Mouse (Mus musculus): ENCODE measurements around the gene Cnbd2. TPM values are rescaled to one million over a fixed set of nuclear protein-coding genes. Genes with fewer than 3 reads are reported as not detected.
A peak's percentile ranks its signal among the peaks of the same experiment; 100 is the strongest.

Cnbd2 gene
- 2.6 TPM in 2 replicates for polyA plus RNA-seq (2016; fragmentation: Nextera tagmentation; extraction: Ambion mirVana)

DNA sequence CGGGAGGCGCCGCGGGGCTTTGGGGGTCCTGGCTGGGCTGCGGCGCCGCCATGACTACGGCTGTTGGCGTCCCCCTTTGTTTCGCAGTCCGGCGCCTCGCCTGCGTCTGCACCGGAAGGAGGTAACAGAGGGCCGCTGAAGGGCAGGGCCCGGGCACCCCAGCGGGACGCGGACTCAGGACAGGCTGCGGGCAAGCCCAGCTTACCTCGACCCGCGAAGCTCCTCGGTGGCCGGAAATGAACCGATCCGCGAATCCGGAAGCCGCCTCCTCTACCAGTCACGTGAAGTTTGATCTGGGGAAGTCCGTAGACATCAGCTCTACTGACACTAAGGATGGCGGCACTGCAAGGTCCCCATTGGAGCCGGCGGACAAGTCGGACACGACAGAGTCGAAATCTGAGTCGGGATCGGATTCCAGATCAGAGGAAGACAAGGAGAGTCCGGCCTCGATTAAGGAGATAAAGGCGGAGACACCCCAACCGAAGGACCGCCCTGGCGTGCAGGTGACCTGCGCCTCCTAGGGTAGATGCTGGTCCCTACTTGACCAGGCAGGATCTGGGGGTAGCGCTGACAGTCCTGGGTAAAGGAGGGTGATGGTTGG, at the start of gene Cnbd2, which contains the start of gene Scand1:
Gene Cnbd2 (plus strand): TSS at position 3 of the 601 bp plus-strand sequence.
Gene Scand1 (minus strand): TSS at position 408 of the 601 bp plus-strand sequence.
- H3K27ac ChIP-seq: peak within 1 kb of the TSS; percentile 99
- peak; percentile 90 for DNase-seq (ENCODE audit: low spot score)
- H3K4me1 ChIP-seq: peaks cover 20% of the 10 kb centered on the region
- peaks cover 29% of the 10 kb centered on the region for H3K36me3 ChIP-seq
- H3K4me3 ChIP-seq: peak within 1 kb of the TSS; percentile 92
- H3K9me3 ChIP-seq (replicated peaks): no peaks in the 10 kb centered on the region
- 0% methylated on average over 49 of the region's 49 CpGs for WGBS
- H3K27me3 ChIP-seq (ENCODE audit: low read depth, poor library complexity, severe bottlenecking): no peaks in the 10 kb centered on the region

DNA sequence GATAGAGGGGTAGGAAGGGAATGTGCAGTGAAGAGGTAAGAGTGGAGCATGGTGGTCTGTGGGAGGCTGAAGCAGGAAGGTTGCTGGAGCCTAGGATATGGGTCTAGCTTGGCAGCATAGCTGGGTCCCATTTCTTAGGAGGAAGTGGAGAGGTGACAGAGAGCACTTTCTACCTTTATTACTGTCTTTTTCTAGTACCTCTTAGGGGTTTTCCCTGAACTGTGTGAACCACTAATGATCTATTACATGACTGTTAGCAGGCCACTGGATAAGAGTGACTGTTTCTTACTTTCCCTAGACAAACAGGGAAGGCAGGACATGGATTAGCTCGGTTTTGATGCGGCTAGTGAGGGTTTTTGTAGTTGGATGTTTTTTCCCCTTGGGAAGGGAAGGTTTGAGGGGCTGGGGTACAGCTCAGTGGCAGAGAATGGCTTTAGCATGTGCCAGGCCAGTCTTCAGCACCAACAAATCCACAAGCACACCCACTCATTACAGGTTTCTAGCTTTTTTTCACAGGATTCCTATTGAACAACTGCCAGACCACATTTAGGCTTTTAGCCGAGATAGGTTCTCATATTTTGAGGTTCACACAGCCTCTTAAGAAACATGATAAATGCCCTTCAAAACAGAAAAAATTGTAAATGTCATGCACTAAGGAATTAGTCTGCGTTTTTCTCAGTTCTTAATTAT, 48.8 kb upstream of the Cnbd2 start:
- H3K9me3 ChIP-seq (replicated peaks): no peaks in the 10 kb centered on the region
- WGBS: 94% methylated on average over 4 of the region's 4 CpGs
- H3K36me3 ChIP-seq: peaks cover 75% of the 10 kb centered on the region

DNA sequence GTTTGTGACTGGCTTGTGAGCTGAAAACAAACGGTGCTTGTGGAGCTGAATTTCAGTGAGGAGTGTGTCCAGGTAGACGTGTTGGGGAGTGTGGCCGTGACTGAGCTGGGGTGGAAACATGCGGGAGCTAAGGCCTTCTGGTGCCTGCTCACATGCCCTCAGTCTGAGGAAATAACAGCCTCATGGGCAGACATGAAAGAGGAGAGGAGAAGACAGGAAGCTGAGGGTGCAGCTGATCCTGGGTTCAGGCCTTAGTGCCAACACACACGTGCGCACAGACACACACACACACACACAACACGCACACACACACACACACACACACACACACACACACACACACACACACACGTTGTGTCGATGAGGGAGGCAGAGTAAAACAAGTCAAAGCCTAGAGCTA, 44.5 kb upstream of the Cnbd2 start:
- peaks cover 63% of the 10 kb centered on the region for H3K36me3 ChIP-seq
- DNase-seq (ENCODE audit: low spot score): no peak
- no peaks in the 10 kb centered on the region for H3K27me3 ChIP-seq (ENCODE audit: low read depth, poor library complexity, severe bottlenecking)
- no peaks in the 10 kb centered on the region for H3K9me3 ChIP-seq (replicated peaks)
- 96% methylated on average over 9 of the region's 9 CpGs for WGBS
- no peak overlapping the region for H3K27ac ChIP-seq
- H3K4me1 ChIP-seq: no peaks in the 10 kb centered on the region
- H3K4me3 ChIP-seq: no peak overlapping the region

More for the DNA sequence above, 48.8 kb upstream of the Cnbd2 start:
- Histone ChIP-seq H3K27ac (no peak overlapping the region), H3K27me3 (ENCODE audit: low read depth, poor library complexity, severe bottlenecking) (no peaks in the 10 kb centered on the region), H3K4me3 (no peak overlapping the region), H3K4me1 (no peaks in the 10 kb centered on the region)
- no peak for DNase-seq (ENCODE audit: low spot score)

DNA sequence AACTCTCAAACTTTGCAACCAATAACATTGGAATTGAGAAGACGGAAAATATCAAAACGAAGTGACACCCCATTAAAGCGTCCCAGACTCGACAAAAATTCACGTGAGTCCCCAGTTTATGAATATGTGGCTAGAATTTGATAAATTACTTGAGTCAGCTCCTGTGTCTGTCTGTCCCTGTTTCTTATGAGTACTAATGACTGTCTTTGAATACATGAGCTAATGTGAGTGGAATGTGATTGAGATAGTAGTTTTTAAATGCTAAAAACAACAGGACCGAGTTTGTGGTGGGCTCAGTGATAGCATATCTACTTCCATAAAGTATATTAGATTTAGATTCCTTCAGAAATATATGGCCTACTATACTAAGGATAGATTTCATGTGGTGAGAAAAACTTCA, 39.5 kb upstream of the Cnbd2 start:
- WGBS: 91% methylated on average over 6 of the region's 6 CpGs
- Histone ChIP-seq H3K27me3 (ENCODE audit: low read depth, poor library complexity, severe bottlenecking) (no peaks in the 10 kb centered on the region), H3K4me1 (no peaks in the 10 kb centered on the region), H3K9me3 (replicated peaks) (no peaks in the 10 kb centered on the region), H3K27ac (no peak overlapping the region), H3K36me3 (peaks cover 65% of the 10 kb centered on the region), H3K4me3 (no peak overlapping the region)
- DNase-seq (ENCODE audit: low spot score): no peak

DNA sequence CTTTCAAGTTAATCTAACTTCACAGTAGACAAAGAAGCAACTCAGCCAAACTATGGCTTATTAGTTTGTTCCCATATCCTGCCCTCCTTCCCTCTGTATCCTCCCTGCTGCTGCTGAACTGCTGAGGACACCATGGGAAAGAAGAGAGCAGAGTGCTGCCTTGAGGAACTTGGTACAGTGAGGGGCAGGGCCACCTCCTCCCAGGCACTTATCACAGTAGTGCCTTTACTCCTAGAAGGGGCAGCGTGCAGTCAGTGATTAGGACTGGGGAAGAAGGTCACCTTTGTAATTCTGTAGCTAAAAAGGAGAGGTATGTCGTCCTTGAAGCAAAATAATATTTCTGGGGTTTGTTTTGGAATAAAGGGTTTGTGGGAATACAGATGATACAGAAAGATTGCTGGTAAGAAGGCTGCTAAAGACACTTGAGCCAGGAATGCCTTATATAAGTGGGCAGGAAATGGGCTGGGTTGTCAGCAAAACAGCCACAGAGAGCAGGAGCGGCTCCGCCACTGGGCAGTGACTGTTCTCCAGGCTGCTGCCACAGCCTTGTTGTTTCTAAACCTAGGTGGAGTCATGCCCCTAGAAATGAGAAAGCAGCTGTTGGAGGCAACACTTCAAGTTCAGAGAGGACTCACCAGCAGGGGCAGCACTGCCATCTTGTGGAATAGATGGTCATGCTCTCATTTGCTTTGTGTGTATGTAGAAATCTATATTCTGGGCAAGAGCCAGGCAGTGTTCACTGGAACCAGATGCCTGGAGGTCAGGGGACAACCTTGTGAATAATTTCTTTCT, 33.7 kb upstream of the Cnbd2 start:
- H3K4me3 ChIP-seq: no peak overlapping the region
- H3K27me3 ChIP-seq (ENCODE audit: low read depth, poor library complexity, severe bottlenecking): no peaks in the 10 kb centered on the region
- peaks cover 6% of the 10 kb centered on the region; the same call in 1 of the 2 replicates for H3K4me1 ChIP-seq
- no peak overlapping the region for H3K27ac ChIP-seq
- H3K36me3 ChIP-seq: peaks cover 68% of the 10 kb centered on the region
- DNase-seq (ENCODE audit: low spot score): peak; percentile 75
- H3K9me3 ChIP-seq (replicated peaks): no peaks in the 10 kb centered on the region
- 68% methylated on average over 4 of the region's 4 CpGs for WGBS

DNA sequence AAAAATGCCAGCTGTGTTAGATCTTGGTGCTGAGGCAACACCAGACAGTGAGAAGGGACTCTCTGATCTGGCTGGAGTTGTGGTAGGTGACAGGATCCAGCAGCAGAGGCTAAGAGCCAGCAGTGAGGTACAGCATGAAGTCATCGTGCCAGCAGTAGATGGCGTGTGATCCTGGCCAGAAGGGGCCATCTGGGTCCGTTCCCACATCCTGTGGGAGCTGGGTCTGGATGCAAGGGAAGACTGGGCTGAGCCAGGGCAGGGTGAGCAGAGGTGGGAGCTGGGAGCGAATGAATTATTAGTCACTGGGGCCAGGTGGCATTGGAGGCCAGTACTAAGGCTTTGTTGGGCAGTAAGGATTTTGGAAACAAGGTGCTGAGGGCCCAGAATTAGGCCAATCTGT, 30.9 kb upstream of the Cnbd2 start:
- H3K4me3 ChIP-seq: no peak overlapping the region
- DNase-seq (ENCODE audit: low spot score): no peak
- H3K27me3 ChIP-seq (ENCODE audit: low read depth, poor library complexity, severe bottlenecking): no peaks in the 10 kb centered on the region
- no peaks in the 10 kb centered on the region for H3K9me3 ChIP-seq (replicated peaks)
- H3K36me3 ChIP-seq: peaks cover 72% of the 10 kb centered on the region
- 83% methylated on average over 4 of the region's 4 CpGs for WGBS
- peaks cover 6% of the 10 kb centered on the region; the same call in 1 of the 2 replicates for H3K4me1 ChIP-seq
- H3K27ac ChIP-seq: no peak overlapping the region

DNA sequence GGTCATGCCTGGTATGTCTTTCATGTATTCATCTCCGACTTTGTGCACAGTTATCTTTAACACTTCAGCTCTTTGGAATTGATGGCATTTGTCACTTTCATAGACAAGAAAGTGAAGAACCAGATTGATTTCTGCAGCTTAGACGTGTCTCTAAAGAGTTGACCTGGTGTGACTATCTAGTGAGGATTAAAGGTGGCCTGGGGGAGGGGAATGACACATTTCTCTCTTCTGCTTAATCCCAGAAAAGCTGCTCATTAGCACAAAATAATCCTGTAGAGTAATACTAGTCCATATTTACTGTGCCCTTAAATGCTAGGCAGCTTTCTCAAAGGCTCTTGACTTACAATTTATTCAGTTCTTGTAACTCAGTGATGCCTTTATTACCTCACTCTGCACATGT, 26.9 kb upstream of the Cnbd2 start:
- WGBS: 85% methylated on average over 2 of the region's 2 CpGs
- no peaks in the 10 kb centered on the region for H3K27me3 ChIP-seq (ENCODE audit: low read depth, poor library complexity, severe bottlenecking)

DNA sequence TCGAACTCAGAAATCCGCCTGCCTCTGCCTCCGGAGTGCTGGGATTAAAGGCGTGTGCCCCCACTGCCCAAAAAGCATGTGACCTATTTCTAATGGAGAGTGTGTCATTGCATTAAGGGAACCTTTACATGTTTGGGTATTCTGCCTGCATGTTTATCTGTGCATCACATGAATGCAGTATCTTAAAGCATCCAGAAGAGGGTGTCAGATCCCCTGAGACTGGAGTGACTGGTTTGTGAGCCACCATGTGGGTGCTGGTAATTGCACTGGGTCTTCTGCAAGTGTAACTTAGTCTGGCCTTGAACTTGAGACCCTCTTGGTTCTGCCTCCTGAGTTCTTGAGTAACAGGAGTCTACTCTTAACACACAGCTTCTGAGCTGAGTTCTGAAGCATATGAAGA, 25.4 kb upstream of the Cnbd2 start:
- Histone ChIP-seq H3K36me3 (peaks cover 86% of the 10 kb centered on the region), H3K9me3 (replicated peaks) (no peaks in the 10 kb centered on the region), H3K27me3 (ENCODE audit: low read depth, poor library complexity, severe bottlenecking) (no peaks in the 10 kb centered on the region), H3K4me3 (no peak overlapping the region), H3K4me1 (no peaks in the 10 kb centered on the region), H3K27ac (no peak overlapping the region)
- no peak for DNase-seq (ENCODE audit: low spot score)
- WGBS: 94% methylated on average over 4 of the region's 4 CpGs

More for the DNA sequence above, 26.9 kb upstream of the Cnbd2 start:
- Histone ChIP-seq H3K36me3 (peaks cover 80% of the 10 kb centered on the region), H3K9me3 (replicated peaks) (no peaks in the 10 kb centered on the region), H3K4me3 (no peak overlapping the region), H3K4me1 (no peaks in the 10 kb centered on the region), H3K27ac (no peak overlapping the region)
- no peak for DNase-seq (ENCODE audit: low spot score)

DNA sequence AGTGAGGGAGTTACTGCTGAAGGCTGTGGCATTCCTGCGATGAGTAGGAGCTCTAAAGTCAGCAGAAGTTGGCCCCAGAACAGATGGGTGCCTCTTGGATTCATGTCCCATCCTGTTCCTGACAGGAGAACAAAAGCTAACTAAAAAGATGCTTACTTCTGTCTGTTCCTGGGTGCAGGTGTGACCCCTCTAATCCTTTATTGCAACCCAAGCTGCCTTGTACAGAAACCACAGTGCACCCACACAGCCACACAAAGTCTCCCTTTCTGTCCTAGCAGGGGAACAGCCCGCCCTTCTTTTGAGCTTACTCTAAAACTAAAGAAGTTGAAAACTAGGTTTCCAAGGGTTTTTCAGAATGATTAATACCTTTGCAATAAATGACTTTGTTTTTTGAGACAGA, 23.9 kb upstream of the Cnbd2 start:
- Histone ChIP-seq H3K36me3 (peaks cover 86% of the 10 kb centered on the region), H3K27me3 (ENCODE audit: low read depth, poor library complexity, severe bottlenecking) (no peaks in the 10 kb centered on the region), H3K9me3 (replicated peaks) (no peaks in the 10 kb centered on the region), H3K4me1 (no peaks in the 10 kb centered on the region), H3K27ac (no peak overlapping the region), H3K4me3 (no peak overlapping the region)
- DNase-seq (ENCODE audit: low spot score): no peak
- WGBS: 96% methylated on average over 2 of the region's 2 CpGs

DNA sequence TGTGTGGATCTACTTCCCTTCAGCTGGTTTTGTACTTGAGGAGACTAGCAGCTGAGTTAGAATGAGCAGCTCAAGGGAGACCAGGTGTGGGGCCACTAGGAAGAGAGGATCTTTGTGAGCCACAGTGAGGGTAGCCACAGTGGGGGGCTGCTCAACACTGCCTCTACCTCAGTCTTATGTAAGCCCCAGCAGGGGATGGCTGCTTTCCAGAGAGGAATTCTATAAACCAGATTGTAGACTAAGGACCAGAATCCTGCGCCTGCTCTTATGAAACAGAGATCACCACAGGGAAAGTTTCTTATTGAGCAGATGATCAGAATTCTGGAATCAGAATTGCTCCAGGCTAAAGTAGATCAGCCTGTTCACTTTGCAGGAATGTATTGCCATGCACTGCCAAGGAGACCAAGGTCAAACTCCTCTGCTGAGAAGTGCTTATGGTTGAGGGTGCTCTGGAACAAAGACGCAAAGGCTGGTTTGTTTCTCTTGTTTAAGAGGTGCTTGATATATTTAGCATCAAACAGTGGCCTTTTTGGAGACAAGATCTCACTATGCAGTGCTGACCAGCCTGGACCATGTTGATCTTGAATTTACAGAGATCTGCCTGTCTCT, 22.4 kb upstream of the Cnbd2 start:
- 92% methylated on average over 2 of the region's 2 CpGs for WGBS
- Histone ChIP-seq H3K36me3 (peaks cover 91% of the 10 kb centered on the region), H3K4me1 (no peaks in the 10 kb centered on the region), H3K27me3 (ENCODE audit: low read depth, poor library complexity, severe bottlenecking) (no peaks in the 10 kb centered on the region), H3K27ac (no peak overlapping the region), H3K4me3 (no peak overlapping the region), H3K9me3 (replicated peaks) (no peaks in the 10 kb centered on the region)
- DNase-seq (ENCODE audit: low spot score): no peak

DNA sequence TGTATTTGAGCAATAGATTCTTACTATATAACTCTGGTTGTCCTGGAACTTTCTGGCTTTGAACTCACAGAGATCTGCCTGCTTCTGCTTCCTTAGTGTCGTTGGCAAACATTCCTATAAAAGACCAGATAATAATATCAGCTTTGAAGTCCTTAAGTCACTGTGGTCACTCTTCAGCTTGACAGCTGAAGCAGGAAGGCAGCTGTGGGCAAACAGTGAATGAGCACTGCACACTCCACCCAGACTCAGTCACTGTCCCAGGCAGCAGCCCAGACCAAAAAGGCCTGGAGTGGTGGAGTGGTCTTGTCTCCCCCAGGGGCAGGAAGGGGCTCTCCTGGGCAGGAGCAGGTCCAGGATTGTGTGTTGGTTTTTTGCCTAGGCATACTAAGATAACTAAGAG, 20.1 kb upstream of the Cnbd2 start:
- 89% methylated on average over 1 of the region's 1 CpGs for WGBS
- no peaks in the 10 kb centered on the region for H3K27me3 ChIP-seq (ENCODE audit: low read depth, poor library complexity, severe bottlenecking)
- no peaks in the 10 kb centered on the region for H3K4me1 ChIP-seq
- H3K4me3 ChIP-seq: no peak overlapping the region
- DNase-seq (ENCODE audit: low spot score): no peak
- no peaks in the 10 kb centered on the region for H3K9me3 ChIP-seq (replicated peaks)
- no peak overlapping the region for H3K27ac ChIP-seq
- H3K36me3 ChIP-seq: peaks cover 93% of the 10 kb centered on the region

DNA sequence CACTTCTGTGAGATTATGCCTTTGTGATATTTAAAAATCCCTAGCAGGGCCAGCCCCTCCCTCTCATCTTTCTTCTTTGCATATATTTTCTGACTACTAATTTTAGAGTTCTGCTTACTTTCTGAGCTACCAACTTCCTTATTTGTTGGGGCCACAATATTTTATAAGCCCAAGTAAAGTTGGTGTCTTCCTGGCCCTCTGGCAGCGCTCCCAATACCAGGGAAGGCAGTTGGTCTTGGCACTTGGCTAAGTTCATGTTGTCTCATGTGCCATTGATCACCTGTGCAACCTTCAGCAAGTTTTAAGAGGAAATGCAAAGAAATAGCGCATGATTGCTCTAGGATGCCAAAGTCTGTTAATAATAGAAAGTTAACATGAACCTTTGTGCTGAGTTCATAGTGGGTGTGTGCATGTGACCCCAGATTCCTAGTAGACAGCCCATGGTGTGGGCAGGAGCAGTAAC, 16.5 kb upstream of the Cnbd2 start:
- WGBS: 95% methylated on average over 2 of the region's 2 CpGs
- Histone ChIP-seq H3K9me3 (replicated peaks) (no peaks in the 10 kb centered on the region), H3K36me3 (peaks cover 94% of the 10 kb centered on the region), H3K27me3 (ENCODE audit: low read depth, poor library complexity, severe bottlenecking) (no peaks in the 10 kb centered on the region), H3K4me1 (no peaks in the 10 kb centered on the region), H3K4me3 (no peak overlapping the region), H3K27ac (no peak overlapping the region)
- no peak for DNase-seq (ENCODE audit: low spot score)

All from limb, embryonic 10.5 days (tissue).